ENCODE assay signal across 10 mouse cellular contexts in the genomic region with DNA sequence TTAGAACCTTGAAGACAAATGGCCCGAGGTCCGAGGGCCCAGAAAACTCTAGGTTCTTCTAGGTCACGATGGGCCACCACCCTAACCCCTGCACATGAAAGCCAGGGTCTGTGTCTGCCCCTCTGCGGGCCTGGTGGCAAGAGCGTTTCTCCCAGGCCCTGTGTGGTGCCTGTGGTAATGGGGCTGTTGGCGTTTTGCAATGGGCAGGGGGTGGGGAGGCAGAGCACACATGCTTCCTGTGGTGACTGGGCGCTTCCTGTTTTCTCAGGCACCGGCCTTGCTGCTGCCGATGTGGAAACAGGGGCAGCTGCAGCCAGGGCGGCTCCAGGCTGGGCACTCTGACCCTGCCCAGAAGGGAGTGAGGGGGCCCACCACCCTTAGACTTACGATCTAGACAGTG. TPM values are rescaled to one million over a fixed set of nuclear protein-coding genes. Genes with fewer than 3 reads are reported as not detected.
DNase-seq lines count a peak whose midpoint lies in the region; ATAC-seq and TF ChIP-seq lines count a peak whose summit lies in the region.
"Had no signal": no experiment of that assay in that cellular context is flagged by ENCODE, and none has a peak within 500 bp of the region (broad histone marks: within the 10 kb centered on the region; RNA-seq: fewer than 3 reads in every experiment).

No protein-coding gene starts in this region.

- 59% methylated on average over 11 of the region's 11 CpGs for WGBS in kidney, postnatal 0 days
- WGBS in kidney, embryonic 15.5 days = 61% methylated on average over 11 of the region's 11 CpGs
- WGBS in hindbrain, embryonic 16.5 days = 74% methylated on average over 11 of the region's 11 CpGs

- H3K9ac ChIP-seq in kidney, postnatal 0 days (ENCODE audit: low read depth, low read length) = no peak overlapping the region
- H3K9ac ChIP-seq in kidney, embryonic 15.5 days = no peak overlapping the region
- no peak overlapping the region for H3K9ac ChIP-seq in hindbrain, embryonic 16.5 days (ENCODE audit: low read depth, low read length)

- no peak overlapping the region for H3K4me3 ChIP-seq in kidney, postnatal 0 days (replicated peaks; ENCODE audit: low read depth, low read length)
- H3K4me3 ChIP-seq in kidney, embryonic 15.5 days (replicated peaks) = no peak overlapping the region
- no peak overlapping the region for H3K4me3 ChIP-seq in hindbrain, embryonic 16.5 days (ENCODE audit: low read length)

- TF ChIP-seq CTCF in kidney, postnatal 0 days (IDR thresholded peaks at IDR 0.05; ENCODE audit: low read depth) = no peak

- no peaks in the 10 kb centered on the region for H3K9me3 ChIP-seq in kidney, postnatal 0 days (replicated peaks; ENCODE audit: low read length)
- no peaks in the 10 kb centered on the region for H3K9me3 ChIP-seq in kidney, embryonic 15.5 days (replicated peaks)
- H3K9me3 ChIP-seq in hindbrain, embryonic 16.5 days (ENCODE audit: control insufficient read depth, low read length) = no peaks in the 10 kb centered on the region

- H3K27ac ChIP-seq in kidney, postnatal 0 days = no peak overlapping the region
- H3K27ac ChIP-seq in kidney, embryonic 15.5 days = no peak overlapping the region
- H3K27ac ChIP-seq in hindbrain, embryonic 16.5 days (ENCODE audit: low read depth, low read length) = no peak overlapping the region

- DNase-seq in kidney, postnatal 0 days (ENCODE audit: low spot score) = no peak
- peak; percentile 43 for DNase-seq in brain, adult 2 months (ENCODE audit: low read depth, low spot score)
- DNase-seq in right cerebral cortex, adult 2 months (ENCODE audit: low spot score in 2 of 2) = no peak
- DNase-seq in cerebellum, postnatal 36 days = no peak

- ATAC-seq in kidney, postnatal 0 days (replicated peaks; ENCODE audit: low FRiP score, low read depth) = 0 out of 2 replicates have a peak, but pooled peaks have one; percentile 8
- no peak for ATAC-seq in kidney, embryonic 15.5 days (replicated peaks; ENCODE audit: low FRiP score)
- peak; percentile 78 for ATAC-seq in inflammation-experienced regulatory T-cells, adult 6 months
- peak; percentile 71 for ATAC-seq in megakaryocyte progenitor cell, adult 5-6 weeks (replicated peaks; ENCODE audit: poor library complexity)
- no peak for ATAC-seq in hindbrain, embryonic 16.5 days
- ATAC-seq: Patski had no signal

- 0 out of 2 replicates have a peak, but pooled peaks cover 3% of the 10 kb centered on the region for H3K4me1 ChIP-seq in kidney, postnatal 0 days (replicated peaks; ENCODE audit: insufficient read depth, low read length)
- H3K4me1 ChIP-seq in kidney, embryonic 15.5 days = peaks cover 19% of the 10 kb centered on the region
- H3K4me1 ChIP-seq in hindbrain, embryonic 16.5 days (ENCODE audit: control insufficient read depth, insufficient read depth, low read depth, low read length) = peaks cover 4% of the 10 kb centered on the region

- no peaks in the 10 kb centered on the region for H3K36me3 ChIP-seq in kidney, postnatal 0 days (ENCODE audit: insufficient read depth, low read length)
- no peaks in the 10 kb centered on the region for H3K36me3 ChIP-seq in kidney, embryonic 15.5 days
- no peaks in the 10 kb centered on the region for H3K36me3 ChIP-seq in hindbrain, embryonic 16.5 days (ENCODE audit: control insufficient read depth, insufficient read depth, low read length)

- H3K4me2 ChIP-seq in kidney, postnatal 0 days (ENCODE audit: low read length) = no peak overlapping the region
- no peak overlapping the region for H3K4me2 ChIP-seq in kidney, embryonic 15.5 days
- no peak overlapping the region for H3K4me2 ChIP-seq in hindbrain, embryonic 16.5 days (ENCODE audit: low read length)

- no peaks in the 10 kb centered on the region for H3K27me3 ChIP-seq in kidney, postnatal 0 days (ENCODE audit: insufficient read depth, low read length)
- no peaks in the 10 kb centered on the region for H3K27me3 ChIP-seq in kidney, embryonic 15.5 days
- no peaks in the 10 kb centered on the region for H3K27me3 ChIP-seq in hindbrain, embryonic 16.5 days (replicated peaks; ENCODE audit: control insufficient read depth, insufficient read depth, low read length)
- H3K27me3 ChIP-seq: Patski had no signal

RNA-seq across cellular contexts. Expression of gene Spi1, which starts 0.7 kb away (rescaled TPM):
- 4.4 and 6.0 TPM in 2 replicates for polyA plus RNA-seq in kidney, postnatal 0 days (2015; fragmentation: Nextera tagmentation; extraction: Ambion mirVana)
- 4.7 and 5.4 TPM in 2 replicates for polyA plus RNA-seq in kidney, embryonic 15.5 days (2015; fragmentation: Nextera tagmentation; extraction: Ambion mirVana)
- polyA plus RNA-seq in inflammation-experienced regulatory T-cells, adult 6 months (2017; shearing (Covaris generic)) = under 1 TPM in 1 of 3 experiments, not detected in 2; 0.68 TPM
- 182 and 235 TPM in 2 replicates for total RNA-seq in megakaryocyte progenitor cell, adult 5-6 weeks (2015)
- 82.5 and 97.3 TPM in 2 replicates for total RNA-seq in megakaryocyte progenitor cell, adult 5-6 weeks (2017)
- polyA plus RNA-seq in hindbrain, embryonic 16.5 days (2015; fragmentation: Nextera tagmentation; extraction: Ambion mirVana) = 3.4 and 4.2 TPM in 2 replicates

RNA-seq across cellular contexts. Expression of gene Slc39a13, which starts 12.6 kb away (rescaled TPM):
- 39.9 and 41.8 TPM in 2 replicates for polyA plus RNA-seq in kidney, postnatal 0 days (2015; fragmentation: Nextera tagmentation; extraction: Ambion mirVana)
- 41.2 and 48.5 TPM in 2 replicates for polyA plus RNA-seq in kidney, embryonic 15.5 days (2015; fragmentation: Nextera tagmentation; extraction: Ambion mirVana)
- polyA plus RNA-seq in inflammation-experienced regulatory T-cells, adult 6 months (2017; shearing (Covaris generic)) = 10 to 100 TPM; 18.5 to 28.5 (median 23.3) TPM
- total RNA-seq in megakaryocyte progenitor cell, adult 5-6 weeks (2015) = 9.2 and 14.8 TPM in 2 replicates
- total RNA-seq in megakaryocyte progenitor cell, adult 5-6 weeks (2017) = 7.0 and 8.9 TPM in 2 replicates
- polyA plus RNA-seq in hindbrain, embryonic 16.5 days (2015; fragmentation: Nextera tagmentation; extraction: Ambion mirVana) = 30.1 and 35.8 TPM in 2 replicates

RNA-seq across cellular contexts. Expression of gene Psmc3, which starts 29.0 kb away (rescaled TPM):
- 287 and 307 TPM in 2 replicates for polyA plus RNA-seq in kidney, postnatal 0 days (2015; fragmentation: Nextera tagmentation; extraction: Ambion mirVana)
- 307 and 315 TPM in 2 replicates for polyA plus RNA-seq in kidney, embryonic 15.5 days (2015; fragmentation: Nextera tagmentation; extraction: Ambion mirVana)
- 100 to 1,000 TPM; 197 to 219 (median 204) TPM for polyA plus RNA-seq in inflammation-experienced regulatory T-cells, adult 6 months (2017; shearing (Covaris generic))
- total RNA-seq in megakaryocyte progenitor cell, adult 5-6 weeks (2015) = 102 and 103 TPM in 2 replicates
- 310 and 320 TPM in 2 replicates for total RNA-seq in megakaryocyte progenitor cell, adult 5-6 weeks (2017)
- 229 and 270 TPM in 2 replicates for polyA plus RNA-seq in hindbrain, embryonic 16.5 days (2015; fragmentation: Nextera tagmentation; extraction: Ambion mirVana)

RNA-seq across cellular contexts. Expression of gene Mybpc3, which starts 35.1 kb away (rescaled TPM):
- 0.08 and 0.13 TPM in 2 replicates for polyA plus RNA-seq in kidney, postnatal 0 days (2015; fragmentation: Nextera tagmentation; extraction: Ambion mirVana)
- polyA plus RNA-seq in kidney, embryonic 15.5 days (2015; fragmentation: Nextera tagmentation; extraction: Ambion mirVana) = 0.10 and 0.13 TPM in 2 replicates
- polyA plus RNA-seq in inflammation-experienced regulatory T-cells, adult 6 months (2017; shearing (Covaris generic)) = not detected
- 0.17 TPM in 1 of 2 replicates, not detected in the other for total RNA-seq in megakaryocyte progenitor cell, adult 5-6 weeks (2015)
- 0.20 TPM in 1 of 2 replicates, not detected in the other for total RNA-seq in megakaryocyte progenitor cell, adult 5-6 weeks (2017)
- polyA plus RNA-seq in hindbrain, embryonic 16.5 days (2015; fragmentation: Nextera tagmentation; extraction: Ambion mirVana) = 0.04 and 0.05 TPM in 2 replicates
- polyA plus RNA-seq: intestine, embryonic 14.5 days; Patski had no signal

RNA-seq across cellular contexts. Expression of gene Rapsn, which starts 47.4 kb away (rescaled TPM):
- polyA plus RNA-seq in kidney, postnatal 0 days (2015; fragmentation: Nextera tagmentation; extraction: Ambion mirVana) = 5.7 and 6.1 TPM in 2 replicates
- 2.7 and 3.4 TPM in 2 replicates for polyA plus RNA-seq in kidney, embryonic 15.5 days (2015; fragmentation: Nextera tagmentation; extraction: Ambion mirVana)
- 1 to 10 TPM; 2.0 to 4.7 (median 4.6) TPM for polyA plus RNA-seq in inflammation-experienced regulatory T-cells, adult 6 months (2017; shearing (Covaris generic))
- total RNA-seq in megakaryocyte progenitor cell, adult 5-6 weeks (2015) = 1.8 and 4.1 TPM in 2 replicates
- 2.7 and 3.4 TPM in 2 replicates for total RNA-seq in megakaryocyte progenitor cell, adult 5-6 weeks (2017)
- 1.1 and 2.1 TPM in 2 replicates for polyA plus RNA-seq in hindbrain, embryonic 16.5 days (2015; fragmentation: Nextera tagmentation; extraction: Ambion mirVana)

Comparison
In these comparisons a context has a peak if more than half of its experiments do, and no peak if none do; other contexts are left out.
1. ATAC-seq: peak in kidney, postnatal 0 days (single experiment), inflammation-experienced regulatory T-cells, adult 6 months (single experiment) and megakaryocyte progenitor cell, adult 5-6 weeks (single experiment); none in kidney, embryonic 15.5 days (single experiment) and hindbrain, embryonic 16.5 days (single experiment).